Mouse (Mus musculus): Measurements from ENCODE around the gene Dph1.

The Dph1 gene

GRCm38 (mm10) chr11:75190905-75191441 lies at the start of gene Dph1:
TSS of gene Dph1 (minus strand) at chr11:75191241.
- WGBS, result 63% methylated on average over 5 of the region's 5 CpGs

- WGBS, result 55% methylated on average over 13 of the region's 13 CpGs
These were observed 49.3 kb upstream of the Dph1 start for GRCm38 (mm10) chr11:75240158-75240934.

- 26% methylated on average over 16 of the region's 16 CpGs for WGBS
These were observed 43.7 kb upstream of the Dph1 start for GRCm38 (mm10) chr11:75234745-75235144.

GRCm38 (mm10) chr11:75232434-75232833 lies 41.4 kb upstream of the Dph1 start:
- WGBS, result 75% methylated on average over 4 of the region's 4 CpGs

- WGBS, result 17% methylated on average over 7 of the region's 7 CpGs
These were observed 40.7 kb upstream of the Dph1 start for GRCm38 (mm10) chr11:75231756-75232155.

- WGBS, result 96% methylated on average over 6 of the region's 6 CpGs
These were observed 39.3 kb upstream of the Dph1 start for GRCm38 (mm10) chr11:75230272-75230760.

- WGBS, result 80% methylated on average over 6 of the region's 6 CpGs
These were observed 38.2 kb upstream of the Dph1 start for GRCm38 (mm10) chr11:75229289-75229688.

- 57% methylated on average over 3 of the region's 3 CpGs for WGBS
These were observed 36.6 kb upstream of the Dph1 start for GRCm38 (mm10) chr11:75227632-75228031.

GRCm38 (mm10) chr11:75224835-75225234 lies 33.8 kb upstream of the Dph1 start:
- 96% methylated on average over 4 of the region's 4 CpGs for WGBS

- 74% methylated on average over 12 of the region's 12 CpGs for WGBS
These were observed 33.0 kb upstream of the Dph1 start for GRCm38 (mm10) chr11:75224062-75224461.

- WGBS, result 46% methylated on average over 6 of the region's 6 CpGs
These were observed 29.6 kb upstream of the Dph1 start for GRCm38 (mm10) chr11:75220517-75221145.

- 17% methylated on average over 9 of the region's 9 CpGs for WGBS
These were observed 29.1 kb upstream of the Dph1 start for GRCm38 (mm10) chr11:75220115-75220514.

- whole genome bisulfite sequencing, result 36% methylated on average over 13 of the region's 13 CpGs
These were observed 23.3 kb upstream of the Dph1 start for GRCm38 (mm10) chr11:75214081-75214950.

GRCm38 (mm10) chr11:75213372-75214080 lies 22.5 kb upstream of the Dph1 start:
- 15% methylated on average over 35 of the region's 35 CpGs for WGBS

- 43% methylated on average over 3 of the region's 3 CpGs for WGBS
These were observed 21.8 kb upstream of the Dph1 start for GRCm38 (mm10) chr11:75212876-75213275.

- 30% methylated on average over 8 of the region's 8 CpGs for WGBS
These were observed 21.1 kb upstream of the Dph1 start for GRCm38 (mm10) chr11:75212031-75212667.

GRCm38 (mm10) chr11:75210755-75211154 lies 19.7 kb upstream of the Dph1 start:
- 67% methylated on average over 6 of the region's 6 CpGs for WGBS

- 79% methylated on average over 4 of the region's 4 CpGs for WGBS
These were observed 19.1 kb upstream of the Dph1 start for GRCm38 (mm10) chr11:75210093-75210492.

- 83% methylated on average over 4 of the region's 4 CpGs for WGBS
These were observed 18.3 kb upstream of the Dph1 start for GRCm38 (mm10) chr11:75209363-75209762.

GRCm38 (mm10) chr11:75206347-75206746 lies 15.3 kb upstream of the Dph1 start:
- 88% methylated on average over 4 of the region's 4 CpGs for WGBS

- WGBS, result 59% methylated on average over 9 of the region's 9 CpGs
These were observed 13.4 kb upstream of the Dph1 start for GRCm38 (mm10) chr11:75204472-75204871.
